Mouse (Mus musculus): ENCODE results near the gene Cela3b.

GRCm38 (mm10) chr4:137466991-137467390 is 36.7 kb upstream of the Cela3b start:
- TF ChIP-seq EP300 (IDR thresholded peaks at IDR 0.05; ENCODE audit: low read depth) (no peak), CTCF (IDR thresholded peaks at IDR 0.05; ENCODE audit: low read depth) (no peak)
